Mouse (Mus musculus) hindbrain, embryonic 15.5 days (tissue): ENCODE data around the gene Pbx1. TPM values are rescaled to one million over a fixed set of nuclear protein-coding genes. Genes with fewer than 3 reads are reported as not detected.
"Not testable (repeated sequence)": the region's sequence is repeated elsewhere in the genome, so short reads cannot be mapped to it uniquely, and the experiment has no call there.

Source experiments
- ATAC-seq: fragments of 200-750 bp; cut with Nextera tagmentation; 2 replicates; pipeline ENCODE4 v1.8.0; 2017; ENCODE audit warnings: low read depth, moderate number of reproducible peaks, moderate TSS enrichment; ENCODE audit not compliant: low FRiP score
- H3K27ac ChIP-seq: fragments of 300-500 bp; sonication (generic); replicated peaks from 2 replicates; pipeline ENCODE4 v1.5.1; 2015; ENCODE audit warnings: mild to moderate bottlenecking, inconsistent platforms
- H3K27me3 ChIP-seq: fragments of 300-500 bp; sonication (generic); 2 replicates; pipeline ENCODE4 v1.6.1; 2015; ENCODE audit warnings: control low read depth, inconsistent platforms
- H3K36me3 ChIP-seq: fragments of 300-500 bp; sonication (generic); 2 replicates; pipeline ENCODE4 v1.6.1; 2015; ENCODE audit warnings: control low read depth, inconsistent platforms
- H3K4me1 ChIP-seq: fragments of 300-500 bp; sonication (generic); replicated peaks from 2 replicates; pipeline ENCODE4 v1.6.1; 2015; ENCODE audit warnings: control low read depth, inconsistent platforms
- H3K4me2 ChIP-seq: fragments of 300-500 bp; sonication (generic); 2 replicates; pipeline ENCODE4 v1.6.1; 2015; ENCODE audit warnings: moderate library complexity, mild to moderate bottlenecking, inconsistent platforms
- H3K4me3 ChIP-seq: fragments of 300-500 bp; sonication (generic); 2 replicates; pipeline ENCODE4 v1.5.1; 2015; ENCODE audit warnings: mild to moderate bottlenecking, inconsistent platforms
- H3K9ac ChIP-seq: fragments of 300-500 bp; sonication (generic); 2 replicates; pipeline ENCODE4 v1.6.1; 2015; ENCODE audit warnings: inconsistent platforms
- H3K9me3 ChIP-seq: fragments of 300-500 bp; sonication (generic); 2 replicates; pipeline ENCODE4 v1.6.1; 2016; ENCODE audit warnings: control low read depth, inconsistent platforms
- WGBS: fragments of 180-500 bp; shearing (Covaris S2); methylation state at CpG from one replicate; pipeline ENCODE4 v1.1.7; 2015; 5-methylcytosine and 5-hydroxymethylcytosine counted together
- polyA plus RNA-seq: library from polyadenylated mRNA; unstranded; fragments of >200 nt; fragmentation: Nextera tagmentation; extraction: Ambion mirVana; gene quantifications from 2 replicates; pipeline ENCODE4 v1.2.1, GENCODE M21; 2015

Gene Pbx1
- 44.2 and 57.0 TPM in 2 replicates for polyA plus RNA-seq

DNA sequence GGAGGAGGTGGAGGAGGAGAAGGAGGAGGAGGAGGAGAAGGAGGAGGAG, at the start of gene Pbx1:
Pbx1 (minus strand) TSS at position 39 of the 49 bp plus-strand sequence.
- H3K9ac ChIP-seq, result peak within 1 kb of the TSS; percentile 97
- peaks cover 16% of the 10 kb centered on the region for H3K4me1 ChIP-seq
- H3K27me3 ChIP-seq, H3K36me3 ChIP-seq, ATAC-seq, H3K9me3 ChIP-seq: not testable (repeated sequence)
- peak within 1 kb of the TSS; percentile 66 for H3K4me2 ChIP-seq
- H3K27ac ChIP-seq, result peak within 1 kb of the TSS; percentile 98
- H3K4me3 ChIP-seq, result peak within 1 kb of the TSS; percentile 93

DNA sequence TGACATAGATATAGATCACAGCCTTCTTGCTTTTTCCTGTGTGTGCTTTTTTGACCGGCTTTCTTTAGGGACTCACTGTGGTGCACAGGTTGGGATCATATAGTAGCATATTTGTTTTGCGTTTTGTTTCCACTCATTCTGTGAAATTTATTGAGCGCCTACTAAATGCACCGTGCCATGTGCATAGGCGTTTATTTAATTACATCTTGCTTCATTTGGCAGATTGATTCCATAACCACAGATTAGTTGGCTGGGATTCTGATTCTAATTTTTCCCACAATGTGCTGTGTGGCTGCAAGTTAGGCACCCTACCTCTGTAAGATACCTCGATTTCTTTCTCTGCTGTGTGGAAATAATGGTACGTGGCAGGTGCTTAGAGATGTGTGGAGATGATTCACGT, 47.6 kb upstream of the Pbx1 start:
- no peak overlapping the region for H3K4me3 ChIP-seq
- no peak overlapping the region for H3K27ac ChIP-seq
- H3K9me3 ChIP-seq, result no peaks in the 10 kb centered on the region
- no peaks in the 10 kb centered on the region for H3K36me3 ChIP-seq
- no peak for ATAC-seq
- no peak overlapping the region for H3K9ac ChIP-seq
- no peak overlapping the region for H3K4me2 ChIP-seq
- peaks cover 21% of the 10 kb centered on the region; the same call in 1 of the 2 replicates for H3K4me1 ChIP-seq
- whole genome bisulfite sequencing, result 73% methylated on average over 8 of the region's 8 CpGs
- H3K27me3 ChIP-seq, result no peaks in the 10 kb centered on the region

DNA sequence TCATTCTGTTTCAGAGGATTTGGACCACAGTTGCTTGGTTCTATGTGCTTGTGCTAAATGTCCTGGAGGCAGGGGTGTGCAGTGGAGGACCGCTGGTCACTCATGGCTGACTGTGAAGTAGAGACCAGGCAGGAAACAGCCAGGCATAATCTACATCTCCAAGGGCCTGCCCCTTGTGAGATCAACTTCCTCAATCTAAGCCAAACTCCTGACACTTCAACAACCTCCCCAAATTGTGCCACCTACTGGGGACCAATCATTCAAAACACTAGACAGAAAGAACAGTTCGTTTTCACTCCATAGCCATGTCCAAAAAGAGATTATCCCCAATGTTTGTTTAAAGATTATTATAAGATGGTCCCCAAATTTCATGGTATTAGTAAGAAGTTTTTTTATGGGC, 46.8 kb upstream of the Pbx1 start:
- ATAC-seq, result no peak

DNA sequence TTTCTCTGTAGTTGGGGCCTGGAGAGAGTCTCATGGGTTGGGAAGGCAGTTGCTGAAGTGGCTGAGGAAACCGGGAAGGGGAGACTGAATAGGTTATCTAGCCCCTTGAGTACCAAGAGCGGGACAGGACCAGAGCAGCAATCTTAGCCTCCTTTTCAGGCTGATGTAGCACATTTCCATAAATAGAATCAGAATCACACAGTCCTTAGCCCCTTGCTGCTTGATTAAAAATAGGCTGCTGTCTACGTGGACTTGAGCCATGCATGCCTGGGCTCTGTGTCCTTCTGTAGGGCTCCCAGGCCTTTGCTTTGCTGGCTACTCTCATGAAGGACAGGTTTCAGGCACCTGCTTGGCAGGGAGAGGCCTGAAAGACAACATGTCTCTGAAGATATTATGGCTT, 44.8 kb upstream of the Pbx1 start:
- no peak overlapping the region for H3K4me3 ChIP-seq
- no peaks in the 10 kb centered on the region for H3K36me3 ChIP-seq
- 47% methylated on average over 3 of the region's 3 CpGs for WGBS
- no peak overlapping the region for H3K9ac ChIP-seq
- H3K4me2 ChIP-seq, result no peak overlapping the region
- H3K4me1 ChIP-seq, result peaks cover 39% of the 10 kb centered on the region
- H3K9me3 ChIP-seq, result no peaks in the 10 kb centered on the region
- H3K27me3 ChIP-seq, result no peaks in the 10 kb centered on the region
- no peak overlapping the region for H3K27ac ChIP-seq
- ATAC-seq, result no peak

More for the DNA sequence above, 46.8 kb upstream of the Pbx1 start:
- no peaks in the 10 kb centered on the region for H3K9me3 ChIP-seq
- no peak overlapping the region for H3K4me2 ChIP-seq
- H3K36me3 ChIP-seq, result no peaks in the 10 kb centered on the region
- WGBS, result 77% methylated on average over 2 of the region's 2 CpGs
- no peak overlapping the region for H3K9ac ChIP-seq
- H3K27ac ChIP-seq, result no peak overlapping the region
- peaks cover 25% of the 10 kb centered on the region for H3K4me1 ChIP-seq
- no peaks in the 10 kb centered on the region for H3K27me3 ChIP-seq
- H3K4me3 ChIP-seq, result no peak overlapping the region

DNA sequence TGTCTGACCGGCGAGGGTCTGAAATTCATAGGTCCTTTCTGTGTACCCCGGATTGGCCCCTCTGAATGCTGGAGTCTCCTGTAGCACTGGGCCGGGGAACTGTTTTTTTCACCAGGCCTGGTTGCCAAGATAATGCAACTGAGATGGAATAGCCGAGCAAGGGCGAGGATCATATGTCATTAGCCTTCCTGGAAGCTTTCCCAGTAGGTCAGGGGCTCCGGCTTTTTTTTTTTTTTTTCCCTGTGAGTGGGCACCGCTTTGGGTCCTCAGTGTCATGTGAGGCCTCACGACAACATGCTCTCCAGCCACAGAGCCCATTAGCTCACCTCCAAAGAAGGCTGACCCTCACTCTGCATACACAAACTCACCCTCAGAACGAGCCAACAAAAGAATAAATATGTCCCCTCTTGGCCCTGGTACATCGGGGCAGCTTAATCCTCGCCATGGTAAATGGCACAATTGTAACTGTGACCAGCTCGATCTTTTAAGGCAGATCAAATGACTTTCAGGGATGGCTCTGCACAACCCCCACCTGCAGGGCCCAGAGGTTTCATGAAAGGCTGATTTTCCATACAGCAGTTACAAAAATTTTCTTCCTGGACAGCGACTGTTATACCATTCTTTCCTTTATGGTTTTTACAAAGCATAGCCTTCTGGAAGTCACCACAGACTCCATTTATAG, 44.3 kb upstream of the Pbx1 start:
- Histone ChIP-seq H3K36me3 (no peaks in the 10 kb centered on the region), H3K9ac (no peak overlapping the region), H3K4me1 (peaks cover 39% of the 10 kb centered on the region), H3K27me3 (no peaks in the 10 kb centered on the region), H3K4me2 (no peak overlapping the region), H3K27ac (peak overlapping the region; percentile 2; the same call in 1 of the 2 replicates), H3K4me3 (no peak overlapping the region), H3K9me3 (no peaks in the 10 kb centered on the region)
- WGBS, result 36% methylated on average over 14 of the region's 14 CpGs
- peak; percentile 46; the same call in 1 of the 2 replicates for ATAC-seq

DNA sequence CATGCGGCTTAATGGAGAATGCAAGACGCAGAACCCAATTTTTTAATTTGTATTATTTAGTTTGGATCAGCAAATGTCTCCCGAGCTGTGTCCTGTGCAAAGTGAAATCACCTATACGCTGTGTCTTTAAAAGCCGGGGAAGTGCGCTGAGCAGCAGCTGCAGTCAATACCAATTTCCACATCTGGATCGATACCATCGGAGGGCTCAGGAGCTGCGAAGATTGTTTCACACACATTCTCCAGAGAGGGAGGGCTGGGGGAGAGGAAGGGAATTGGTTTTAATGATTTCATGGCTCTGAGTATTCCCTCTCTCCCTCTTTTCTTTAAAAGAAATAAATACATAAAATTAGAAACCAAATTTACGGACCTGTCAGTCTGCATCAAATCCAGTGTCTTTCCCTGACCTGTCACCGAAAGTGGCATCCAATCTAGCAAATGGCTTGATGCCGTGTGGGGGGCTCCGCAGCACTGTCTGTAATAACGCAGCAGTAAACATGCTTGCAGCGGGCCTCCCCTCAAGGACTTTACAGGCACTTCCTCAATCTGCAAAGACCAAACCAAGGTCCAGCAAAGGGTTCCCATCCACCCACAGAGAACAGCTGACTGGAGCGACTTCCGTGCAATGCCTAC, 43.6 kb upstream of the Pbx1 start:
- peaks cover 39% of the 10 kb centered on the region for H3K4me1 ChIP-seq
- H3K27ac ChIP-seq, result no peak overlapping the region; the same call in 1 of the 2 replicates
- H3K9me3 ChIP-seq, result no peaks in the 10 kb centered on the region
- H3K4me2 ChIP-seq, result peak overlapping the region; percentile 3; the same call in 1 of the 2 replicates
- no peak overlapping the region for H3K9ac ChIP-seq
- ATAC-seq, result peak; percentile 61
- H3K36me3 ChIP-seq, result no peaks in the 10 kb centered on the region
- 66% methylated on average over 17 of the region's 17 CpGs for WGBS
- no peaks in the 10 kb centered on the region for H3K27me3 ChIP-seq
- no peak overlapping the region for H3K4me3 ChIP-seq

DNA sequence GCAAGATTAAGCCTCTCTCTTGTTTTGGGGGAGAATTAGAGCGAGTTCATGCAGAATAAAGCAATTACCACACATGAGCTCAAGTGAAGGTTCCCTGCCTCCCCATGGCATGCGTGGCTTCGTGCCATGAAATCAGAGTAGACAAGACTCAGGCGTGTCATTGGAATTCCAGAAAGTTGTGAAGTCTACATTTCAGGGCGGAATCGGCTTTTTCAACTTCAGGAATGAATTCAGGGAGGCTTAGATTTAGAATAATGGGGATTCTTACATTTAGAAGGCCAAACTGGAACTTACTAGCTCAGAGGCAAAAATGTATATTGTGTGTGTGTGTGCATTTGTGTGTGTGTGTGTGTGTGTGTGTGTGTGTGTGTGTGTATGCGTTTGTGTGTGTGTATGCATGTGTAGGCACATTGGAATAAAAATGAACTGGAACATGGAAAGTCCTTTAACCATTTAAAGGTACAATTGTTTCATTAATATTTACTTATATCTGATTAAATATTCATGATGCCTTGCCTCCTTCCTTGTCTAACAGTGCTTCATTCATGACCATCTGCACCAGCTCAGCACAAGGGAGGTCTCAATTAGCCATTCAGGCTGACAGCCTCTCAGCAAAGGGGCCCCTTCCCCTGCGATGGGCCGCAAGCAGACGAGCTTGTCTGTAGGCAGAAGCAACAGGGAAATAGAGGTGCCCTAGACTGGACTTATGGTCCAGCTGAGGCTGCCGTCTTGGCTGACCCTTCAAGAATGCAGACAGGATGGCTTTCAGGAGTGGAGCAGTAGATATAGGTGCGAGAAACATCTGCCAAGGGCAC, 41.4 kb upstream of the Pbx1 start:
- H3K9ac ChIP-seq, result no peak overlapping the region
- no peak overlapping the region for H3K4me3 ChIP-seq
- peak; percentile 73; the same call in 1 of the 2 replicates for ATAC-seq
- no peak overlapping the region for H3K4me2 ChIP-seq
- H3K9me3 ChIP-seq, result no peaks in the 10 kb centered on the region
- H3K36me3 ChIP-seq, result no peaks in the 10 kb centered on the region
- 25% methylated on average over 12 of the region's 12 CpGs for WGBS
- no peaks in the 10 kb centered on the region for H3K27me3 ChIP-seq
- 0 out of 2 replicates have a peak overlapping the region, but pooled peaks have one; percentile 21 for H3K27ac ChIP-seq
- H3K4me1 ChIP-seq, result peaks cover 39% of the 10 kb centered on the region

DNA sequence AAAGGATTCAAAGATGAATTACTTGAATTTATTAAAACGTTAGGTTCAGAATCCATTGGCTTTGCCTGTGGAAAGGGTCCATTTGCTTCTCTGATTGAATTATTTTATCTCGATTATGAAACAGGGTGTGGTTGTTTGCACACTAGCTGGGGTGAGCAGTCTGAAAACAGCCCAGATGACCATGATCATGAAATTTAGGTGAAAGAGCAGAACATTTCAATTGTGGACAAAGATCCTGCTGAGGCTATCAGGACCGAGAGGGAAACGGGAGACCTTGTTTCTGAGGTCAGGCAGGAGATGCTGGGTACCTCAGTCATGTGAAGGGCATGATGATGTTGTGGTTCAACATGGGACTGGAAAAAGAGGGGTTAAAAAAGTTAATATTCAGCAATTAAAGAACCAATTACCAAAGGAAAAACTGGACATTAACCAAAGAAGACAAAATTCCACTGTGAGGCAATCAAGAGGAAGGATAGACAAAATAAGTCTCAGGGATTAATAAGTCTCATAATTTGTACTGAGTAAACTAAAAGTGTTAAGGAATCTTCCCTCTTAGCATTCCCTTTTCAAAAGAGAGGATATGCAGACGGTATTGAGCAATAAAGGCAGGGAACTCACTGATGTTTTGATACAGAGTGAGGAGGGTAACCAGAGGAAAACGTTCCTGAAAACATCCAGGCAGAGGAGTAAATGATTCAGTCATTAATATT, 40.6 kb upstream of the Pbx1 start:
- H3K4me1 ChIP-seq, result peaks cover 39% of the 10 kb centered on the region
- H3K27ac ChIP-seq, result 0 out of 2 replicates have a peak overlapping the region, but pooled peaks have one; percentile 21
- H3K9ac ChIP-seq, result no peak overlapping the region
- H3K4me3 ChIP-seq, result no peak overlapping the region
- WGBS, result 50% methylated on average over 6 of the region's 6 CpGs
- no peak for ATAC-seq
- no peaks in the 10 kb centered on the region for H3K36me3 ChIP-seq
- no peak overlapping the region for H3K4me2 ChIP-seq
- H3K27me3 ChIP-seq, result no peaks in the 10 kb centered on the region
- no peaks in the 10 kb centered on the region for H3K9me3 ChIP-seq

DNA sequence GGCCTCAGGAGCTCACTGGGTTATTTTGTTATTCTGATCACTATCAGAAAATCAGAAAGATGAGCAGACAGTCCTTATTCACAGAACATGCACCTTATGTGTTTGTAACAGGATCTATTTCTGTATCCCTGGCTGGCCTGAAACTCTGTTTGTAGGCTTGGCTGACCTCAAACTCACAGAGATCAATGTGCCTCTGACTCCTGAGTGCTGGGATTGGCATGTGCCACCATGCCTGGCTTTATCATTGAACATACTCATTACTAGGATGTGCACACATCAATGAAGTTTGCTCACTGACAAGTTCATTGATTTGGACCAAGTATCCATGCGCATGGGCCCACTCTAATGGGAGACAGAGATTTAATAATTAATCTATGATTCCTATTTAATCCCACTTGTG, 27.4 kb upstream of the Pbx1 start:
- no peak overlapping the region for H3K27ac ChIP-seq
- H3K27me3 ChIP-seq, result no peaks in the 10 kb centered on the region
- WGBS, result 90% methylated on average over 1 of the region's 1 CpGs
- H3K4me2 ChIP-seq, result no peak overlapping the region
- H3K9me3 ChIP-seq, result no peaks in the 10 kb centered on the region
- ATAC-seq, result no peak
- H3K4me3 ChIP-seq, result no peak overlapping the region
- no peak overlapping the region for H3K9ac ChIP-seq
- H3K36me3 ChIP-seq, result no peaks in the 10 kb centered on the region
- no peaks in the 10 kb centered on the region for H3K4me1 ChIP-seq

DNA sequence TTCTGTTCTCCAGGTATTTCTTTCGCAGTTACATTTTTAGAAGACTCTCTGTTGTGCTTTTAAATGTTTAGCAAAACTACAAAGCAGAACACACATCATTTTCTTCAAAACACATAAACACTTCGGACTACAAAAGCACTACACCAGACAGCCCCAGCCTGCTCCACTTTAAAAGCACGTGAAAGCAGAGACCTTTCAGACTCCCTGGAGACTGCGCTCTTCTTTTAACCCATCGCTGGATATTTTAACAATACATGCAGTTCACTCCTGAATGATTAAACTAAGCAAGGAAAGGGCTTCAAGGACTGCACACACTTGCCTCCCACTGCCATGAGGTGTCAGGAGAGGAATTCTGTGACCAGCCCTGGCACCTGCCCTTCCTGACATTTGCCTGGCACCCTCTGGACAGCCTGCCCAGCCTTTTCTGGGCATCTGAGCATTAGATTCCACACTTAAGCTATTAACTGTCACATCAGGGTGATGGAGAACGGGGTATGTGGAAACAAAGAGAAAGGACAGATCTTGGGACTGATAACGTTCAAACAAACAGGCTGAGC, 25.2 kb upstream of the Pbx1 start:
- H3K4me1 ChIP-seq, result no peaks in the 10 kb centered on the region
- no peak overlapping the region for H3K9ac ChIP-seq
- no peak overlapping the region for H3K4me2 ChIP-seq
- H3K27me3 ChIP-seq, result no peaks in the 10 kb centered on the region
- H3K4me3 ChIP-seq, result no peak overlapping the region
- no peaks in the 10 kb centered on the region for H3K9me3 ChIP-seq
- no peaks in the 10 kb centered on the region for H3K36me3 ChIP-seq
- no peak overlapping the region for H3K27ac ChIP-seq
- ATAC-seq, result no peak
- 42% methylated on average over 7 of the region's 7 CpGs for WGBS

DNA sequence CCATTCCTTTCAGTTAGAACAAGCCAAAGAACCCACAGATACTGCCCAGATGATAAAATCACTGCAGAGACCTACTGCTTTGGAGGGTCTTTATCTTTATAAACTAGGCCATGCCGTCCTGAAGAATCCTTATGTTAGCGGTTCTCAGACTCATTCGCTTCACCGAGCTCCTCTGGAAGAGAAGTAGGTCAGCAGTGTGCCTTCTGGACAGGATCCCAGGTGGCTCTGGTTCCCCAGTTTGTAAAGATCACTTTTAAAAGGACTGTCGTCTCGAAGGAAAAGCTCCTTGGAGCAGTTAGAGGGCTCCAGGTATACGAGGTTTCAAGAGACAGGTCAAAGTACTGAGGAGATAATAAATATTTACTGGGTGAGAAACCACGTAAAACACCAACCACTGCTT, 23.1 kb upstream of the Pbx1 start:
- Histone ChIP-seq H3K4me3 (no peak overlapping the region), H3K36me3 (no peaks in the 10 kb centered on the region), H3K27ac (no peak overlapping the region), H3K4me2 (no peak overlapping the region), H3K9me3 (no peaks in the 10 kb centered on the region), H3K4me1 (no peaks in the 10 kb centered on the region), H3K27me3 (no peaks in the 10 kb centered on the region), H3K9ac (no peak overlapping the region)
- no peak for ATAC-seq
- WGBS, result 82% methylated on average over 8 of the region's 8 CpGs

DNA sequence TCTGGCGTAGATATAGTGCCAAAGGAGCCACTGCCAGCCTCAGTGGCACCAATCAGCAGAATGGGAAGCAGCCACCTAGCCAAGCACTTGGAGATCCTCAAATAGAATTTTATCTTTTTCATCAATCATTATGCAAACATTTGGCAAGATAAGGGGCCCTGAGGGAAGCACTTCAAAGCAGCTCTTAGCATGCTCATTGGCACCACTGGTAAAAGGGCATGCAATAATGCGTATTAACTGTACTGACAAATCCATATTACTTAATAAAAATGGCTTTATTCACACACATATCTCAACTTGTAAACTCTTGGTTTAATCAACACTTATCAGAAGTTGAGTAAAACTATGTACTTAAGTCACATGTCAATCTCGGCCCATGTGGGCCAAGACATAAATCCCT, 1.6 kb upstream of the Pbx1 start:
- ATAC-seq, result no peak
- no peak overlapping the region for H3K27ac ChIP-seq
- H3K9ac ChIP-seq, result no peak overlapping the region
- no peaks in the 10 kb centered on the region for H3K27me3 ChIP-seq
- no peaks in the 10 kb centered on the region for H3K9me3 ChIP-seq
- H3K4me2 ChIP-seq, result no peak overlapping the region
- H3K36me3 ChIP-seq, result no peaks in the 10 kb centered on the region
- 0 out of 2 replicates have a peak, but pooled peaks cover under 1% of the 10 kb centered on the region for H3K4me1 ChIP-seq
- no peak overlapping the region for H3K4me3 ChIP-seq
- WGBS, result 97% methylated on average over 3 of the region's 3 CpGs
